Mouse (Mus musculus) kidney, adult 2 months (tissue): ENCODE measurements at regions not wholly inside any gene's neighbourhood (a gene's known extent, or its start where the extent isn't known, plus 50 kb on each side); places are given as distances from the start of the nearest gene placed in this dataset.

Experiments used
- DNase-seq: peaks from one replicate; pipeline ENCODE4 v3.0.0; 2021
- H3K27ac ChIP-seq: fragments of 200-500 bp; 2 replicates; pipeline ENCODE4 v1.5.1; 2012; ENCODE audit warnings: low read depth, low read length, control low read depth, inconsistent platforms; ENCODE audit not compliant: insufficient read depth
- H3K27me3 ChIP-seq: fragments of 200-500 bp; replicated peaks from 2 replicates; pipeline ENCODE4 v1.6.1; 2012; ENCODE audit warnings: mild to moderate bottlenecking, moderate library complexity, low read length, inconsistent platforms; ENCODE audit not compliant: control insufficient read depth, insufficient read depth
- H3K36me3 ChIP-seq: fragments of 200-500 bp; 2 replicates; pipeline ENCODE4 v1.6.1; 2012; ENCODE audit warnings: mild to moderate bottlenecking, moderate library complexity, low read length, inconsistent platforms; ENCODE audit not compliant: control insufficient read depth, insufficient read depth
- H3K4me1 ChIP-seq: fragments of 200-500 bp; 2 replicates; pipeline ENCODE4 v1.6.1; 2011; ENCODE audit warnings: low read length; ENCODE audit not compliant: control insufficient read depth, insufficient read depth
- H3K4me3 ChIP-seq: fragments of 200-500 bp; 2 replicates; pipeline ENCODE4 v1.5.1; 2011; ENCODE audit warnings: mild to moderate bottlenecking, low read depth, low read length, control low read depth; ENCODE audit not compliant: insufficient read depth
- CTCF ChIP-seq: fragments of 200-500 bp; conservative IDR thresholded peaks from 2 replicates; pipeline ENCODE4 v1.5.1; 2011; ENCODE audit warnings: low read depth, mild to moderate bottlenecking, control low read depth, low read length, moderate library complexity, mixed read lengths; ENCODE audit not compliant: insufficient read depth, insufficient read length
- POLR2A ChIP-seq: fragments of 200-500 bp; IDR thresholded peaks from one replicate; pipeline ENCODE4 v1.6.1; 2011; ENCODE audit warnings: low read depth, low read length, control low read depth
- WGBS: fragments of 180-500 bp; shearing (Covaris S2); methylation state at CpG from one replicate; pipeline ENCODE4 v1.1.7; 2018; 5-methylcytosine and 5-hydroxymethylcytosine counted together

DNA sequence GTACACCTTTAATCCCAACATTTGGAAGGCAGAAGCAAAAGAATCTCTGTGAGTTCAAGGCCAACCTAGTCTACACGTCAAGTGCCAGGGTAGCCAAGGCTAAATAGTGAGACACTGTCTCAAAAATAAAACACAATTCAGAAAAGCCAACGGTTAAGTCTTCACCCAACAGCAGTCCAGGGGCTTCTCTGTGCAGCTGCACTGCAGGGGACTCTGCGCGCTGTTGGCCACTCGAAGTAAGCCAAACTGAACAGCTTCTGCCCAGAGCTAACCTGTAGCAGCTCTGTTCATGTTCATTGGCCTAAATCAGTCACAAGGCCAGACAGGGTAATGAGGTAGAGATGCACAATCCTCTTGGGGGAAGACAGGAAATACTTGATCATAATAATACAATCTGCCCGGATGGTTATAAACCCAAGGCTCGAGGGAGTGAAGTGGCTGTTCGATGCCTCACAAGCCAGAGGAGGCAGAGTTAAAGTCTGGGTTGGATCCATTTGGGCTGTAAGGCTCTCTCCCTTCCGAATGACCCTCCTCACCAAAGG lies 165.4 kb downstream of the Rab11fip4 start:
- TF ChIP-seq POLR2A (no peak), CTCF (no peak)
- peak overlapping the region; percentile 57 for H3K27ac ChIP-seq
- no peaks in the 10 kb centered on the region for H3K36me3 ChIP-seq
- H3K27me3 ChIP-seq = no peaks in the 10 kb centered on the region
- no peak overlapping the region for H3K4me3 ChIP-seq
- DNase-seq = no peak
- peaks cover 11% of the 10 kb centered on the region for H3K4me1 ChIP-seq
- 83% methylated on average over 9 of the region's 9 CpGs for WGBS

DNA sequence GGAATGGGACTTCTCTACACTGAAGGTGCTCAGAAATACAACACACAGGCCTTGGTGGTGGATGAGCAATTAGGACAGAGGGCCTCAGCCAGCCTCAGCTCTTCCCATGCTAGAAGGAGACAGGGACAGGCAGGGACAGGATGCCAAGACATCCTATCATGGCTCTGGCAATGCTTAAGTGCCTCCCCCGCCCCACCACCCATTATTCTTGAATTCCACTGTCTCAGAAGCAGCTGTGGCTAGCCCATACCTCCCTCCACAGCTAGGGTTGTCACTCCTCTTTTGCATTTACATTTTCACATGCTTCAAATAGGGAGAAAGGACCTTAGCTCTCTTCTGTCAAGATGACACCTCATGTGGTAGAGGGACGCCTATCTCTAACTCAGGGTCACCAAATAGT lies 162.5 kb downstream of the Rab11fip4 start:
- no peak for DNase-seq
- 91% methylated on average over 2 of the region's 2 CpGs for WGBS
- Histone ChIP-seq H3K27me3 (no peaks in the 10 kb centered on the region), H3K36me3 (no peaks in the 10 kb centered on the region), H3K4me1 (peaks cover 13% of the 10 kb centered on the region), H3K27ac (no peak overlapping the region), H3K4me3 (no peak overlapping the region)
- TF ChIP-seq POLR2A = no peak

DNA sequence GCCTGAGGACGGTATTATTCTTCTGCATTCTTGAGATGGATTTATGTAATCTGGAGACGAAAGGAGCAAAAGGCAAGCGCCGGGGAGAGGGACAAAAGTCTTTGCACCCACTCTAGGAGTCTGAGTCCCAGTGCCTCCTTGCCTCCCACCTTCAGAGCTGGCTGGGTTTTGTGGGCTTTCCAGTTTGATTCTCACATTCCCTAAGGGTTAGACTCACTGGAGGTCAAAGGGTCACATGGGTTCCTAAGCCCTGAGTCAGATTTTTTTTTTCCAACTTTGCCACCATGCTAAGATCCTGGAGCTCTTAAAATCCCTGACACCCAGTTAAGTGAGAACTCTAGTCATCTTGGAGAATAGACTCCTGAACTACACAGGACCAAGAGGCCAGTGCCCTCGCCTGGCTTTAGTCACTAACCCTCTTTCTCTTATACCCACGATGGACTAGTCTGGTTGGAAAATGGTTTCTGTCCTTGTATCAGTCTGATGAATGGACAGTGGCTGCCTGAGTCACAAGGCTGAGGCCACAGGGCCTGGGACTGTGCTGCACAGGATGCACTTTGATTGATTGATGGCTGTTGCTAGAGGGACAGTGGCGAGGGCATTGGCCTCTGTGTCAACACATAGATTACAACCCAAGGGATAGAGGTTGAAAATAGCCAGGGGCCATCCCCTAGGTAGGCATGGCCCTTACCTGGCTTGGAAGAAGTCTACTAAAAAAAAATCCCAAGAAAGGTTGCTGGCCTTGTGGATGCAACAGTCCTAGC lies 161.9 kb downstream of the Rab11fip4 start:
- Histone ChIP-seq H3K4me3 (no peak overlapping the region), H3K27ac (no peak overlapping the region), H3K36me3 (no peaks in the 10 kb centered on the region), H3K27me3 (no peaks in the 10 kb centered on the region), H3K4me1 (peaks cover 8% of the 10 kb centered on the region)
- 75% methylated on average over 7 of the region's 7 CpGs for WGBS
- no peak for DNase-seq
- no peak for TF ChIP-seq POLR2A
- TF ChIP-seq CTCF = no peak

DNA sequence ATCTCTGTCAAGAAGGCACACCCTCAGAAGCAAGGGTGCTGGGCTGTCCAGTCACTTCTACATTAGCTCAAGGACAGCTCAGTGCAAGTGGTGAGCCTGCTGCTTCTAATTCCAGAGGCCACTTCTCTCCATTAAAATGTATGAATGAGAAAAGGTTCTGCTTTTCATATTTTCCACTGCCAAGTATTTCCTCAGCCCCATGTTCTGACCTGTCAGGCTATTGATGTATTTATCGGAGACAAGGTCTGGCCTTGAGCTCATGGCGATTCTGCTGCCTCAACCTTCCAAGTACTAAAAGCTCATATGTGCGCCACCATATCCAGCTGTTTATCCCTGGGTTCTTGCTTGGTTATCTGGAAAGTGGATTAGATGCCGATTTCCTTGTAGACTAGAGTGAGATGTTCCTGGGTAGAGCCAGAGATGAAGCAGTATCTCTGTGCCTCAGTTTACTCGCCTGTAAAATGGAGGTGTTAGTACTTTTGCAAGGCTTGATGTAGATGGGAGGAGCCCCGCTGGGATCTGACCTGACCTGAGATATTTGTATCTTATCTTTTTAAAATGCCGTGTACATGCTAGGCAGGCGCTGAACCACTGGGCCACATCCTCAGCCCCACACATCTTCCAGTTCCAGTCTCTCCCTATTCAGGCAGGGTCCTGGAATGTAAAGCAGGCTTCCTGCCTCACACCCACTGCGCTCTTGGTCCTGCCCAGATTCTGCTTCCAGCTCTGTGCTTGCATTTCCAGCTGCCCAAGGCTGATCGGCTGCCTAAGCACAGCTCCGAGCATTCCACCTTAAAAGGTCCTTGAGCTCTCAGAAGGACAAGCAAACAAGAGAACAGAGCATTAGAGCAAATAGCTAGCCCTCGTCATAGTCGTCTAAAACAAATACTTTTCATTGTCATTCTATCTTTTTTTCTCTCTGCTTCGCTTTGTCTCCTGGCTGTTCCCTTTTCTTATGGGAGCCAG lies 161.0 kb downstream of the Rab11fip4 start:
- Histone ChIP-seq H3K4me3 (no peak overlapping the region), H3K4me1 (peaks cover 8% of the 10 kb centered on the region), H3K36me3 (no peaks in the 10 kb centered on the region), H3K27ac (no peak overlapping the region), H3K27me3 (no peaks in the 10 kb centered on the region)
- no peak for TF ChIP-seq POLR2A
- TF ChIP-seq CTCF = no peak
- 77% methylated on average over 14 of the region's 14 CpGs for WGBS
- DNase-seq = no peak

DNA sequence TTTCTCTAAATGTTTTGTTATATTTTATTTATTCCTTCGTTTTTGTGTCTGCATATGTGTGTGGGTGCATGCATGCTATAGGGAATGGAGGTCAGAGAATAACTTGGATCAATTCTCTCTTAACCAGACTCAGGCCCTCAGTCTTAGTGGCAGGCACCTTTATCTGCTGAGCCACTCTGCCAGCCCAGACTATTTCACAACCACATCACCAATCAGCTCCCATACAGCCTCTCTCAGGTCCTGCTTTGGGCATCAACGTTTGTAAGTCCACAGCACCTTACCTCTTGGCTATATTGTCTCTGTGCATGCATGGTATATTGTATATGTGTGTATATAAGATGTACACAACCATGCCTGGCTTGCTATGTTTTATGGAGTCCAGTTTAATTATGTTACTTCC lies 159.9 kb downstream of the Rab11fip4 start:
- peaks cover 10% of the 10 kb centered on the region for H3K4me1 ChIP-seq
- no peak overlapping the region for H3K4me3 ChIP-seq
- no peaks in the 10 kb centered on the region for H3K27me3 ChIP-seq
- DNase-seq = no peak
- WGBS = 79% methylated on average over 2 of the region's 2 CpGs
- H3K36me3 ChIP-seq = no peaks in the 10 kb centered on the region
- TF ChIP-seq CTCF (no peak), POLR2A (no peak)
- H3K27ac ChIP-seq = no peak overlapping the region

DNA sequence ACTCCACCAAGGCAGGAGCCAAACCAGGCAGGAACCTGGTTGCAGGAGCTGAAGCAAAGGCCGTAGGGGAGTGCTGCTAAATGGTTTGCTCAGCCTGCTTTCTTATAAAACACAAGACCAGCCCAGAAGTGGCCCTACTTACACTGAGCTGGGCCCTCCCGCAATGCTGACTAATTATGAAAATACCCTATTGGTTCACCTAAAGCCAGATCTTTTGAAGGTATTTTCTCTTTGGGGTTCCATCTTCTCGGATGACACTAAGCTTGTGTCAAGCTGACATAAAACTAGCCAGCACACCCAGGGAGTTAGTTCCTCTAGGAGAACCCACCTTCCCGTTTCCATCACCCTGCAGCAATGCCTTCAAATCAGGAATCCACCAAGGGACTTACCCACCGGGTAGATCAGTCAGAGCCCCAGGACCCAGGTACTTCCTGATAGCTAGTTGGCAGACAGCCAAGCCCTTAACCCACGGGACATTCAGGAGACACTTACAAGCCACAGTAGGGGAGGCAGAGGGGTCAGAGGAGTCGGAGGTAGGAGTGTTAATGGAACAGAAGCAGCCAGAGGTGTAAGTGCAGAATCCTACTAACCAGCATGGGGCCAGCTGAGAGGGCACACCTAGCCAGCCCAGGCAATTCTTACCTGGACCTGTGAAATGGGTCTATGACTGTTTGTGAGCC lies 158.9 kb downstream of the Rab11fip4 start:
- H3K27ac ChIP-seq = no peak overlapping the region
- peaks cover 10% of the 10 kb centered on the region for H3K4me1 ChIP-seq
- no peaks in the 10 kb centered on the region for H3K36me3 ChIP-seq
- no peak for DNase-seq
- 57% methylated on average over 7 of the region's 7 CpGs for WGBS
- H3K4me3 ChIP-seq = no peak overlapping the region
- H3K27me3 ChIP-seq = no peaks in the 10 kb centered on the region
- no peak for TF ChIP-seq POLR2A
- no peak for TF ChIP-seq CTCF

DNA sequence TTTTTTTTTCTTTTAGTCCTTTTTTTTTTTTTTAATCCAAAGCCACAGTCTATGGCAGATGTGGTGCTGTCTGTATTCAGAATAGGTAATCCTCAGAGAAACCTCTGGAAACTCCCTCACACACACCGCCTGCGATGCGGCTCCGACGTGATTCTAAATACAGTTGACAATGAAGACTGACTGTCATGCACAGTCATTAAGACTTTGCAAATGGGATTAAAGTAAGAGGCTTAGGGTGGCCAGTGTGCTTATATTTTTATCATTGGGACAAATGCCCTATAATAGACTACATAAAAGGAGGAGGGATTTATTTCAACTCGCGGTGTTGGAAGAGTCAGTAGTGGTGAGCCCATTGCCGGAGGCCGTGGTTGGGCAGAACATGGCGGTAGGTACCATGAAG lies 158.1 kb downstream of the Rab11fip4 start:
- TF ChIP-seq POLR2A = no peak
- no peak for TF ChIP-seq CTCF
- peaks cover 10% of the 10 kb centered on the region for H3K4me1 ChIP-seq
- 98% methylated on average over 10 of the region's 10 CpGs for WGBS
- no peaks in the 10 kb centered on the region for H3K27me3 ChIP-seq
- no peak for DNase-seq
- H3K4me3 ChIP-seq = no peak overlapping the region
- H3K36me3 ChIP-seq = no peaks in the 10 kb centered on the region
- no peak overlapping the region for H3K27ac ChIP-seq
